Mouse (Mus musculus): ENCODE measurements around the gene Gm21870. TPM values are rescaled to one million over a fixed set of nuclear protein-coding genes. Genes with fewer than 3 reads are reported as not detected.
"Not testable (repeated sequence)": the region's sequence is repeated elsewhere in the genome, so short reads cannot be mapped to it uniquely, and the experiment has no call there.

Gene Gm21870
- not detected in 2 replicates for polyA plus RNA-seq (2016; fragmentation: Nextera tagmentation; extraction: Ambion mirVana)

DNA sequence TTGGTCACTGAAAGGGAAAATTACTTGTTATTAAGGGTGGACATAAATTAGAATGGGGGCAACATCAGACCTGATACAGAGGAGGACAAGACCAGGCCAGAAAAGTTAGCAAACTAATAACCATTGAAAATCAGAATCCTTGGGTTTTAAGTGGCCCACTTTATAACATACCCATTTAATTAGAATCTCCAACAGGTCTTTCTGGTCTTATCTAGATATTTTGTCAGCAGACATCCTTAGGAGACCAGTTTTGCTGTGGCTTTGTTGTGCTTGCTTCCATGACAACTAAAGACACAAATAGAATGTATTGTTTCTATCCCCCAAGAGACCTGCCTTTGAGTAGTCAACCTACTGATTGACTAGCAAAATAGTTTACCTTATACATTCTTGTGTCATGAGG, at the start of gene Gm21870:
TSS of gene Gm21870 (minus strand) at position 101 of the 400 bp plus-strand sequence.
- not testable (repeated sequence) for H3K4me2 ChIP-seq; ATAC-seq (ENCODE audit: low FRiP score); H3K9me3 ChIP-seq; H3K36me3 ChIP-seq (replicated peaks); H3K27ac ChIP-seq; H3K4me1 ChIP-seq; H3K9ac ChIP-seq; H3K4me3 ChIP-seq (replicated peaks); H3K27me3 ChIP-seq

DNA sequence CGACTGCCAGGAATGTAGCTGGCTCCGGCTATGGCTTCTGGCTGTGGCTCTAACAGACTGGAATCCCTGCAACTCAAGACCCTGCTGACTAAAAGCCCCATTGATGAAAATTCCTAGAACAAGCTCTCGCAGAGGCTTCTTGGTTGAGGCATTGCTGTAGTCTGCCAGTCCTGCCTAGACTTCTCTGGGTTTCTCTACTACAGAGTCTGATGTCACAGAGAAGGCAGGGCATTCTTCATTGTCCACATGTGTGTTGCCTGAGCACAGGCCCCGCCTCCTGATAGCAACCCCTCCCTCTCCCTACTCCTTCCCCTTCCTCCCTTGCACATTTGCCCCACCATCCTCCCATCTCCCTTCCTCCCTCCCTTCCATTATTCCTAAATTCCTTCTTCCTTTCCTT, 30.2 kb downstream of the Gm21870 start, which contains the start of gene Btbd35f6:
TSS of gene Btbd35f6 (minus strand) at position 101 of the 400 bp plus-strand sequence.
- H3K4me1 ChIP-seq; ATAC-seq (ENCODE audit: low FRiP score); H3K27ac ChIP-seq; H3K27me3 ChIP-seq; H3K9me3 ChIP-seq; H3K9ac ChIP-seq; H3K4me2 ChIP-seq; H3K36me3 ChIP-seq (replicated peaks); H3K4me3 ChIP-seq (replicated peaks): not testable (repeated sequence)
- WGBS, result 89% methylated on average over 1 of the region's 4 CpGs

Other genes with a start within 250 kb of the Gm21870 start
- gene Btbd35f6, start 30.3 kb downstream of the Gm21870 start, polyA plus RNA-seq (2016; fragmentation: Nextera tagmentation; extraction: Ambion mirVana), result not detected in 2 replicates
- gene Btbd35f9, start 174.7 kb upstream of the Gm21870 start, polyA plus RNA-seq (2016; fragmentation: Nextera tagmentation; extraction: Ambion mirVana), result not detected in 2 replicates